Mouse (Mus musculus): Measurements from ENCODE around the gene Tgfbr1.

The Tgfbr1 gene

GRCm38 (mm10) chr4:47422194-47422593 is 69.2 kb downstream of the Tgfbr1 start:
- no peak for DNase-seq (ENCODE audit: low read depth, low spot score)

- DNase-seq (ENCODE audit: low read depth, low spot score) = no peak
Measured at GRCm38 (mm10) chr4:47422946-47423345, 69.9 kb downstream of the Tgfbr1 start.

DNA sequence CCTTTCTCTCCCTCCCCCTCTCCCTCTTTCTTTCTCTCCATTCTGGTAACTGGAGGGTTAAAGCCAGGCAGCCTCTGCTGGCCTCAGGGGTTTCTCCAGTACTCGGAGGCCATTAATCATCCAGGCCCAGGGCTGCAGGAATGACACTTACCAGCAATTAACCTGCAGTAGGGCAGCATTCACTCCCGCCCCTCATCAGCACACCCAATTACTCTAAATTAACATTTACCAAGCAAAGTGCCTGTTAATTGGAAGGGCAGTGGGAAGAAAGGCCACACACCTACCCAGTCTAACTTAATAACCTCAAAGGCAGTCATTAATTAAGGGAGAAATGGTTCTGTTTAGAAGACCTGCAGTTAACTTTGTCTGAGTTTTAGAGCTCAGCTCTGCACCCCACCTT is 71.4 kb downstream of the Tgfbr1 start:
- no peak for DNase-seq (ENCODE audit: low read depth, low spot score)

DNA sequence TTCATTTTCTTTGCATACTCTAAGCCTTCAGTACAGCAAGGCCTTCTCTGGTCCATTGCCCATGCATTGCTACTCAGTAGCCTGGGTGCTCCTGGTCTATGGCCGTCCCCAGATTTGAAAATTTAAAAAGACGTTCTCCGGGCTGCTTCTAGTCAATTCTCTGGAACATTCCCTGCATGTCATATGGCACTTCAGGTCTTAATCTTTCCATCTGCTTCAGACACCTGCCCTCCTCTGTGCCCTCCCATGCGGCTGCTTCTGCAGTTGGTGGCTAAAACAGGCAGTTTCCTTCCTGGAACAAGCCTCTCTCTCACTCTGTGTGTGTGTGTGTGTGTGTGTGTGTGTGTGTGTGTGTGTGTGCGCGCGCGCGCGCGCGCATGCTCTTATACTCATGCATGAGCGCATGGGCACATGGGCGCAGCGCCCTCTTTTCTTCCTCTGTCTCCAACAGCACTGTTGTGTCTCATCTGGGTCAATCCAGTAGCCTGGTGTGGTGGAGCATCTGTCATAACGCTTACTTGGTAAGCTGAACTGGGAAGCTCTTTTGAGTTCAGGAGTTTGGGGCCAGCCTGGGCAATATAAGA is 72.3 kb downstream of the Tgfbr1 start:
- no peak for DNase-seq (ENCODE audit: low read depth, low spot score)

GRCm38 (mm10) chr4:47427606-47428005 is 74.6 kb downstream of the Tgfbr1 start:
- DNase-seq (ENCODE audit: low read depth, low spot score) = no peak

DNA sequence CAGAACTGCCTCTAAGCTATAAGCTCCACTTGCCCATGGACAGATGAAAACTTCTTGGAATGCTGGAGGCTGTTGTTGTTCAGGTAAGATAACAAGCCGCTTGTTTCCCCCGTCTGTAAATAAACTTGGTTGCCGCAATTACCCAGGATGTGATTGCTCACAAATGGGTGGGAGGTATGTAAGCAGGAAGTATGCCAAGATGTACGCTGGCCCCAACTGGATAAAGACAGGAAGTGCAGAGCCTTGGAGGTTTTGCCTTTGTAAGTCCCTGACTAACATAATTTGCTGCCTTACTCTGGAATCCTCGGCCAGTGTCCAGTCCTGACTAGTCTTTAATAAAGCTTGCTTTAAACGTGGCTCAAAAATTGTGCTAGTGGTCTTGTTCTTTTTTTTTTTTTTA is 77.5 kb downstream of the Tgfbr1 start:
- no peak for DNase-seq (ENCODE audit: low read depth, low spot score)

DNA sequence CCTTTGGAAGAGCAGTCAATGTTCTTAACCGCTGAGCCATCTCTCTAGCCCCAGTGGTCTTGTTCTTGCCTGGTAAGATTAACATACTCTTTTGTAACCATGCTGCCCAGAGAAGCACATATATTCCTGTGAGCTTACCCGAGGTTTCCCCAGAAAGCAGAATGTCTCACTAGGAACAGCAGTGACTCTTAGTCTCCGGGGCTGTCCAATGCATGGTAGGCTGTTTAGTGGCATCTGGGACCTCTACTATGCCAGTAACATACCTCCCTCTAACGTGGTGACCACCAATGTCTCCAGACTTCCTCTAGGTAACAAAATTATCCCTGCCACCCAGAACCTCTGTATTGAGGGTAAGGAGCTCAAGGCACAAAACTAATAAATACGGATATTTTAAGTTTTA is 78.1 kb downstream of the Tgfbr1 start:
- DNase-seq (ENCODE audit: low read depth, low spot score) = no peak

DNA sequence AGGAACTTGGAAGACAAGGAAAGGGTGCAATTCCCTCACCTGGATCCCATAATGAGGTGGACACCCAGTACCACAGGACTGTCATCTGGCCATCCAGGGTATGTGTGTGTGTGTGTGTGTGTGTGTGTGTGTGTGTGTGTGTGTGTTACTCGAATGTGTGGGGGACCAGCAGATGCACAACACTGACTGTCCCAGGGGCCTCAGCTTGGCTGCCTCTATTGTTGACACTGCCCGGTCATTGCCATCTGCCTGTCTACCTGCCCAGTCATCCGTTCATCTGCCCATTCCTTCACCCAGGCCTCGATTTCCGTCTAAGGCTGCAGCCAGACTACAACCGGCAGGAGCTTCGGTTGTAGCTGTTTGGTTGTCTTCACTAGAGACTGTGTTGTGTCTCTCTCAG is 79.7 kb downstream of the Tgfbr1 start:
- DNase-seq (ENCODE audit: low read depth, low spot score) = no peak

- no peak for DNase-seq (ENCODE audit: low read depth, low spot score)
Measured at GRCm38 (mm10) chr4:47435131-47435530, 82.1 kb downstream of the Tgfbr1 start.

GRCm38 (mm10) chr4:47435566-47436360 is 82.7 kb downstream of the Tgfbr1 start:
- no peak for DNase-seq (ENCODE audit: low read depth, low spot score)

DNA sequence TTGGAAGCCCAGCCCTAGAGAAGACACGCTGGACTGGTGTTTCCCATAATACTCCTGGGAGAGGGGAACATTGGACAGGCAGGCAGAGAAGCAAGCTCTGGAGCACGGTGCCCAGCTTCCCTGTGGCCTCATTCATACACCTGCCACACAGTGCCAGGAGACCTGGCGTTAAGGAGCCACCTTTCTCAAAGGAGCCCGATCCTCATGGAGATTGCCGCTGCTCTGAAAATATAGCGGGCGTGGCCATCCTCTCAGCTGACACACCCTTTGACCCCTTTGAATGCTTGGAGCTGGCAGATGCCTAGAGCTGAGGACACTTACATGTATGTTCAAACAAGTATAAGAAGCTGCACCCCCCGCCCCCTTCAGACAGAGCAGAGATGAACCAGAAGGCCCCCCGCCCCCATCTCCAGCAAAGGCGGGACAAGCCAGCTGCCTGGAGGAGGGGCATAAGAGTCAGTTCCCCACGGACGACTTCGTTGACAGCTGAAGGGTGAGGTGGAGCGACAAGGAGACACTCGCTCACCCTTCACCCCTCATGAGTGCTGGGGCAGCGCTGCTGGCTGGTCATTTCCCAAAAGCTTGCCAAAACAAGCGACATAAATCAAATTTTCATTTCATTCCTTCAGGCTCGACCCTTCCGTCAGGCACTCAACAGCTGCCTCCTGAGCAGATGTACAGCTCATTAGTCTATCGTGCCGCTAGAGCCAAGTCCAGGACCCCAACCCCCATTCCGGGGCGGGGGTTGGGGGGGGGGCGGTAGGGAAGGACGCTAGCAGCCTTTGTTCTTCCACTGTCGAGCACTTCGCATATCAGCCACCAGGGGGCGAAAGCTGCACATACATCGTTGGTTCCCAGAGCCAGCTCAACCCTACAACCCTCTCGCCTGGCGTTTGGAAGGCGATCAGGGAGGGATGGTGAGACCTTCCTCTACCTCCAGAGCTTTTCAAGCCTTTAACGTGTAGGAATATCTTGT is 84.6 kb downstream of the Tgfbr1 start:
- peak; percentile 83 for DNase-seq (ENCODE audit: low read depth, low spot score)

- DNase-seq (ENCODE audit: low read depth, low spot score) = no peak
Measured at GRCm38 (mm10) chr4:47438956-47439355, 85.9 kb downstream of the Tgfbr1 start.

DNA sequence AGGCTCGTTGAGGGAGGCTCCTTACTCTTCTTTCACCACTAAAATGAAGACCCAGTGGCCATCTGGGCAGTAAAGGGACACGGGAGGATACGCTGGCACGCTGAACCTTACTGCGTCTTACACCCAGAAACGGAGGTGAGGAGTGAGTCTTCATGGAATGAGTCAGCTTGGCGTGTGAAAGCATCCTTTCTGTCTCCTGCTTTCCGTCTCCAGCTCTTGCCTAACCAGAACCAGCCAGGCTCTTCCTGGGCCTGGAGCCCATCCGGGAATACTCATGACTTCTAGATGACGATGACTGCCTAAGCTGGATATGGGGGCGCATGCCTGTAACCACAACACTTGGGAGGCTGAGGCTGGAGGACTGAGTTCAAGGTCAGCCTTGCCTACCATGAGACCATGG is 87.9 kb downstream of the Tgfbr1 start:
- no peak for DNase-seq (ENCODE audit: low read depth, low spot score)

GRCm38 (mm10) chr4:47448526-47448925 is 95.5 kb downstream of the Tgfbr1 start:
- DNase-seq (ENCODE audit: low read depth, low spot score) = no peak

- DNase-seq (ENCODE audit: low read depth, low spot score) = no peak
Measured at GRCm38 (mm10) chr4:47449116-47449515, 96.1 kb downstream of the Tgfbr1 start.

DNA sequence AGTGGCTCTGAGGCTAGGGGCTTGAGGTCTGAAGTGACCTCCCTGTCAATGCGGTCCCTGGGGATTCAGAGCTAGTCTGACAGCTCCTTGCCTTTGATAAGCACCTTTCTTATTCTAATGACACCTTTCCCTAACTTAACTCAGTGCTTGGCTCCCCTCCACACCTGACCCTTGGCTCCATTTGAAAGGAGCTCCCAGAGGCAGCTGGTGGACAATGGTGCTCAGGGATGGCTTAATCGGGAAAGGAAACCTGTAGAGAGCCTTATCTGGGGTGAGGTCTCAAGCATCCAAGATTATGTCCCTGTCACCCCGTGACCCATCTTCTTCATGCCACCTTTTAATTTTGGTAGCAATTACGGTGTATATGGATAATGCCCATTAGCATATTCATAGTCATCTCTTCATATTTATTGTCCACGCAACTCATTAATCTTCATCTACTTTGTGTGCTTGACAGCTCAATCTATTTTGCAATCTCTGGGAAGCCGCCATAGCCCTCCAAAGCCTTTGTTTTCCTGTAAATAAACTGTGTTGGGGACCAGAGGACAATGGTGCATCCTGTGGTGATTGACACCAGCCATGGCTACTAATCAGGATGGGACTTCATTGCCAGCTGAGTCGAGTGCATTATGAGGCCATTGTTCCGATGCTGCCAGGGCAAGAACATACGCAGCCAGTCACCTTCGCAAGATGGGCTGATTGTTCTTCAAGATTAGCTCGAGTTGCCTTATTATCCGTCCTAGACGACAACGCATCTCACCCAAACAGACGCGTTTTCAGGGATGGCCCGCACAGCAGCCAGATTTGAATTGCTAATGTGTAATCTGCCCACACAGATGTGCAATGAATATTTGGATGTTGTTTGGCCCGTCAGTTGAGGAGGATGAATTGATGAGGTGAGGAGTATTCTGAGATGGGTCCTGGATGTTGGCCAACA is 96.8 kb downstream of the Tgfbr1 start:
- no peak for DNase-seq (ENCODE audit: low read depth, low spot score)

Measured in ES-CJ7 (cell line).